1 mouse cellular context compared by ENCODE assay signal in the genomic region with DNA sequence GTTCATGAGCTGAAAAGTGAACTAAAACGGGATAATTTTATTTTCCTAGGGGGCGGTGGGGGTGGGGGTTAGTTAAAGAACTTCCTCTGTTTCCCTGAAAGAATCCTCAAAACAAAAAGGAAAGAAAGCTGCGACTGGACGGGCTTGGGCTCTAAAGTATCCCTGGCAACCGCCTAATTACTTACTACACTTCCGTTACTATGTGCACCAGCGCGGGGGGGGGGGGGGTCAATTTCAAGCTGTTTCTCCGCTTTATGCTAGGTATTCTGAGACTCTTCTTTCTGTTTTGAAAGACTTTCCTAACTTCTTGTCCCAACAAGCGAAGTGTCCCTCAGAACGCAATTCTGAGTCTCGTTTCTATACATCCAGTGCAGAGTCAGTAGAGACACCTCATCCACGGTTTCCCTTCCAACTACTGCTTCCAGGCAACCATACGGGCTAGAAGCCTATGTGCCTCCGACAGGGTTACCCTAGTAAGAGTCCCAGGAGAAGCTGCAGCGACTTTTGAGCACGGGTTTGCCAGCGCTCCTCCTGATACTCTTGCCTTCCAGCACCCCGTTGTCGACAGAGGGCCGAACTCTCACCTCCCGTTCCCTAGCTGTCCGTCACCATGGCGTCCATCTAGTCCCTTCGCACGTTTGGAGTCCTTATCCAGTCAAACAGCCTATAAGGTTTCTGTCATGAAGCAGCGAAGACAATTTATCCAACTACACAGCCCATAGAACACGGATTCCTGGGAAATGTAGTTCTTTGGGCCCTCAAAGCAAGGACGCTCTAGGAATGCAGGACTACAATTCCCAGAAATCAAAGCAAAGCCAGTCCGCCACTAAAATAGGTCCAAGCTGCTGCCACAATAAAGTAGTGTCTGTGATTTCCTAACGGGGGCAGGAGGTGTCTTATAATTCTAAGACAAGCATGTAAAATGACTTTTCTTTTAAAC.
TF ChIP-seq lines count a peak whose summit lies in the region.

No protein-coding gene starts in this region.

TF ChIP-seq in myocyte, 11 proteins besides CTCF, POLR2A, EP300 and RAD21:
- TF ChIP-seq MYOD1 (IDR thresholded peaks at IDR 0.05; ENCODE audit: control insufficient read depth in 1 of 3, insufficient read length in 2 of 3, low read depth in 2 of 3) (no peak), POLR2AphosphoS2 (IDR thresholded peaks at IDR 0.05; ENCODE audit: insufficient read length, low read depth) (peak; percentile 40)
